Mouse (Mus musculus) E14TG2a.4 (cell line): ENCODE measurements at regions not wholly inside any gene's neighbourhood (a gene's known extent, or its start where the extent isn't known, plus 50 kb on each side); places are given as distances from the start of the nearest gene placed in this dataset.

ENCODE experiments used
- H3K27me3 ChIP-seq: 2 replicates; pipeline ENCODE4 v1.6.1; 2014; ENCODE audit warnings: low read length, control low read depth; ENCODE audit not compliant: insufficient read depth
- H3K36me3 ChIP-seq: 2 replicates; pipeline ENCODE4 v1.6.1; 2014; ENCODE audit warnings: low read length, control low read depth; ENCODE audit not compliant: insufficient read depth
- H3K4me1 ChIP-seq: replicated peaks from 2 replicates; pipeline ENCODE4 v1.6.1; 2014; ENCODE audit warnings: low read depth, low read length, control low read depth
- H3K4me3 ChIP-seq: replicated peaks from 2 replicates; pipeline ENCODE4 v1.5.1; 2014; ENCODE audit warnings: mild to moderate bottlenecking, low read length
- H3K9me3 ChIP-seq: 2 replicates; pipeline ENCODE4 v1.6.1; 2014; ENCODE audit warnings: low read length, control low read depth
- CTCF ChIP-seq: conservative IDR thresholded peaks from 2 replicates; pipeline ENCODE4 v1.5.1; 2014; ENCODE audit warnings: low read length
- NANOG ChIP-seq: IDR thresholded peaks from 2 replicates; pipeline ENCODE4 v1.6.1; 2014; ENCODE audit warnings: borderline replicate concordance, low read length, mixed read lengths
- POU5F1 ChIP-seq: IDR thresholded peaks from 2 replicates; pipeline ENCODE4 v1.6.1; 2014; ENCODE audit warnings: low read length, borderline replicate concordance

- no peaks in the 10 kb centered on the region for H3K27me3 ChIP-seq
- no peaks in the 10 kb centered on the region for H3K36me3 ChIP-seq
- H3K4me3 ChIP-seq, result no peak overlapping the region
- no peak for TF ChIP-seq POU5F1
- TF ChIP-seq NANOG, result no peak
- TF ChIP-seq CTCF, result no peak
- no peaks in the 10 kb centered on the region for H3K4me1 ChIP-seq
- H3K9me3 ChIP-seq, result no peaks in the 10 kb centered on the region
Observed at GRCm38 (mm10) chr2:78753918-78754317, 114.0 kb upstream of the Ube2e3 start.

GRCm38 (mm10) chr2:78730161-78730560 lies 137.8 kb upstream of the Ube2e3 start:
- no peak overlapping the region for H3K4me3 ChIP-seq
- H3K36me3 ChIP-seq, result no peaks in the 10 kb centered on the region
- TF ChIP-seq POU5F1, result no peak
- TF ChIP-seq CTCF, result no peak
- no peak for TF ChIP-seq NANOG
- no peaks in the 10 kb centered on the region for H3K4me1 ChIP-seq
- no peaks in the 10 kb centered on the region for H3K27me3 ChIP-seq
- H3K9me3 ChIP-seq, result no peaks in the 10 kb centered on the region

GRCm38 (mm10) chr2:78726060-78726459 lies 141.9 kb upstream of the Ube2e3 start:
- Histone ChIP-seq H3K36me3 (no peaks in the 10 kb centered on the region), H3K27me3 (no peaks in the 10 kb centered on the region), H3K4me1 (no peaks in the 10 kb centered on the region), H3K4me3 (no peak overlapping the region), H3K9me3 (no peaks in the 10 kb centered on the region)
- TF ChIP-seq POU5F1 (no peak), CTCF (no peak), NANOG (no peak)

- Histone ChIP-seq H3K4me3 (no peak overlapping the region), H3K36me3 (no peaks in the 10 kb centered on the region), H3K27me3 (no peaks in the 10 kb centered on the region), H3K9me3 (no peaks in the 10 kb centered on the region), H3K4me1 (no peaks in the 10 kb centered on the region)
- TF ChIP-seq NANOG, result no peak
- no peak for TF ChIP-seq CTCF
- TF ChIP-seq POU5F1, result no peak
Observed at GRCm38 (mm10) chr2:78724416-78724815, 143.5 kb upstream of the Ube2e3 start.

GRCm38 (mm10) chr2:78723423-78723822 lies 144.5 kb upstream of the Ube2e3 start:
- TF ChIP-seq CTCF, result no peak
- TF ChIP-seq NANOG, result no peak
- Histone ChIP-seq H3K9me3 (no peaks in the 10 kb centered on the region), H3K36me3 (no peaks in the 10 kb centered on the region), H3K4me1 (no peaks in the 10 kb centered on the region), H3K4me3 (no peak overlapping the region), H3K27me3 (no peaks in the 10 kb centered on the region)

- H3K4me1 ChIP-seq, result no peaks in the 10 kb centered on the region
- H3K36me3 ChIP-seq, result no peaks in the 10 kb centered on the region
- TF ChIP-seq CTCF (no peak), POU5F1 (no peak), NANOG (no peak)
- no peaks in the 10 kb centered on the region for H3K27me3 ChIP-seq
- H3K9me3 ChIP-seq, result no peaks in the 10 kb centered on the region
- H3K4me3 ChIP-seq, result no peak overlapping the region
Observed at GRCm38 (mm10) chr2:78722739-78723138, 145.2 kb upstream of the Ube2e3 start.

- H3K9me3 ChIP-seq, result no peaks in the 10 kb centered on the region
- H3K27me3 ChIP-seq, result no peaks in the 10 kb centered on the region
- no peak overlapping the region for H3K4me3 ChIP-seq
- H3K36me3 ChIP-seq, result no peaks in the 10 kb centered on the region
- TF ChIP-seq CTCF (no peak), NANOG (no peak), POU5F1 (no peak)
- no peaks in the 10 kb centered on the region for H3K4me1 ChIP-seq
Observed at GRCm38 (mm10) chr2:78718550-78718949, 149.4 kb upstream of the Ube2e3 start.

- TF ChIP-seq CTCF (no peak), NANOG (no peak), POU5F1 (no peak)
- Histone ChIP-seq H3K27me3 (no peaks in the 10 kb centered on the region), H3K9me3 (no peaks in the 10 kb centered on the region), H3K36me3 (no peaks in the 10 kb centered on the region), H3K4me3 (no peak overlapping the region), H3K4me1 (no peaks in the 10 kb centered on the region)
Observed at GRCm38 (mm10) chr2:78716157-78716798, 151.6 kb upstream of the Ube2e3 start.

GRCm38 (mm10) chr2:78694851-78695250 lies 173.1 kb upstream of the Ube2e3 start:
- no peak for TF ChIP-seq POU5F1
- TF ChIP-seq NANOG, result no peak
- TF ChIP-seq CTCF, result no peak
- H3K9me3 ChIP-seq, result peaks cover 13% of the 10 kb centered on the region
- no peaks in the 10 kb centered on the region for H3K36me3 ChIP-seq
- no peaks in the 10 kb centered on the region for H3K4me1 ChIP-seq
- no peak overlapping the region for H3K4me3 ChIP-seq
- no peaks in the 10 kb centered on the region for H3K27me3 ChIP-seq
